Comparison of ENCODE assay signal across 19 mouse cellular contexts in genomic region chr6:65516759-65517158, GRCm38 (mm10). TPM values are rescaled to one million over a fixed set of nuclear protein-coding genes. Genes with fewer than 3 reads are reported as not detected.
DNase-seq lines count a peak whose midpoint lies in the region; ATAC-seq and TF ChIP-seq lines count a peak whose summit lies in the region.
"Had no signal": no experiment of that assay in that cellular context is flagged by ENCODE, and none has a peak within 500 bp of the region (broad histone marks: within the 10 kb centered on the region; RNA-seq: fewer than 3 reads in every experiment).

No protein-coding gene starts in this region.

- TF ChIP-seq CTCF in kidney, postnatal 0 days (IDR thresholded peaks at IDR 0.05; ENCODE audit: low read depth) = no peak
- no peak for TF ChIP-seq CTCF in spleen, adult 2 months (IDR thresholded peaks at IDR 0.05; ENCODE audit: extremely low read depth, insufficient read depth, insufficient read length, insufficient replicate concordance)

- no peaks in the 10 kb centered on the region for H3K27me3 ChIP-seq in kidney, postnatal 0 days (ENCODE audit: insufficient read depth, low read length)
- H3K27me3 ChIP-seq in spleen, adult 2 months (ENCODE audit: control insufficient read depth, insufficient read depth, low read length) = no peaks in the 10 kb centered on the region
- H3K27me3 ChIP-seq: embryonic facial prominence, embryonic 13.5 days; midbrain, embryonic 12.5 days had no signal

- no peak overlapping the region for H3K4me2 ChIP-seq in kidney, postnatal 0 days (ENCODE audit: low read length)
- H3K4me2 ChIP-seq: embryonic facial prominence, embryonic 13.5 days; liver, embryonic 11.5 days; midbrain, embryonic 12.5 days had no signal

- 36% methylated on average over 8 of the region's 8 CpGs for WGBS in kidney, postnatal 0 days
- 82% methylated on average over 8 of the region's 8 CpGs for WGBS in spleen, adult 2 months

- no peak overlapping the region for H3K4me3 ChIP-seq in kidney, postnatal 0 days (replicated peaks; ENCODE audit: low read depth, low read length)
- no peak overlapping the region for H3K4me3 ChIP-seq in spleen, adult 2 months (ENCODE audit: extremely low read depth, insufficient read depth, insufficient read length)
- H3K4me3 ChIP-seq: embryonic facial prominence, embryonic 13.5 days; gastrocnemius, adult 2 months; hindbrain, embryonic 10.5 days; midbrain, embryonic 12.5 days had no signal

- no peak overlapping the region for H3K27ac ChIP-seq in kidney, postnatal 0 days
- H3K27ac ChIP-seq in spleen, adult 2 months (ENCODE audit: insufficient read depth, low read length) = peak overlapping the region; percentile 16; the same call in 1 of the 2 replicates
- H3K27ac ChIP-seq: embryonic facial prominence, embryonic 13.5 days; gastrocnemius, adult 2 months; hindbrain, embryonic 10.5 days; macrophage; midbrain, embryonic 12.5 days had no signal

- peak; percentile 42 for DNase-seq in kidney, postnatal 0 days (ENCODE audit: low spot score)
- no peak for DNase-seq in kidney, postnatal 36 days
- no peak for DNase-seq in spleen, adult 2 months (ENCODE audit: low read depth in 1 of 2, low spot score in 2 of 2)
- DNase-seq in spleen, adult 12 weeks (ENCODE audit: low spot score) = no peak
- DNase-seq in ovary, adult 18-20 months (ENCODE audit: low spot score) = peak; percentile 31
- no peak for DNase-seq in layer of hippocampus, adult 9-10 months (ENCODE audit: low spot score)
- DNase-seq in urinary bladder, adult 18-20 months (ENCODE audit: low spot score in 2 of 2) = no peak
- DNase-seq: B cell, adult 2 months; cerebellum, adult 8-10 months; gastrocnemius, adult 2 months; right cerebral cortex, postnatal 14 days; thymus, postnatal 4 days had no signal

- H3K4me1 ChIP-seq in kidney, postnatal 0 days (replicated peaks; ENCODE audit: insufficient read depth, low read length) = no peaks in the 10 kb centered on the region
- no peaks in the 10 kb centered on the region for H3K4me1 ChIP-seq in spleen, adult 2 months (ENCODE audit: control insufficient read depth, insufficient read depth, insufficient read length)
- H3K4me1 ChIP-seq: embryonic facial prominence, embryonic 13.5 days; hindbrain, embryonic 10.5 days; midbrain, embryonic 12.5 days had no signal

- no peak for TF ChIP-seq POLR2A in spleen, adult 2 months (IDR thresholded peaks at IDR 0.05; ENCODE audit: low read depth, low read length)

- no peaks in the 10 kb centered on the region for H3K9me3 ChIP-seq in kidney, postnatal 0 days (replicated peaks; ENCODE audit: low read length)
- H3K9me3 ChIP-seq: embryonic facial prominence, embryonic 13.5 days; G1E; hindbrain, embryonic 10.5 days; midbrain, embryonic 12.5 days had no signal

- 0 out of 2 replicates have a peak, but pooled peaks have one; percentile 49 for ATAC-seq in kidney, postnatal 0 days (replicated peaks; ENCODE audit: low FRiP score, low read depth)
- ATAC-seq: forebrain, embryonic 16.5 days had no signal

- H3K9ac ChIP-seq in kidney, postnatal 0 days (ENCODE audit: low read depth, low read length) = no peak overlapping the region
- H3K9ac ChIP-seq: embryonic facial prominence, embryonic 13.5 days; midbrain, embryonic 12.5 days had no signal

- no peaks in the 10 kb centered on the region for H3K36me3 ChIP-seq in kidney, postnatal 0 days (ENCODE audit: insufficient read depth, low read length)
- H3K36me3 ChIP-seq in spleen, adult 2 months (ENCODE audit: control insufficient read depth, insufficient read depth, low read length) = no peaks in the 10 kb centered on the region
- H3K36me3 ChIP-seq: embryonic facial prominence, embryonic 13.5 days; G1E; hindbrain, embryonic 10.5 days; midbrain, embryonic 12.5 days had no signal

RNA-seq across cellular contexts. Expression of gene Tnip3, which starts 8.4 kb away (rescaled TPM):
- polyA plus RNA-seq in kidney, postnatal 0 days (2015; fragmentation: Nextera tagmentation; extraction: Ambion mirVana) = 0.09 and 0.16 TPM in 2 replicates
- 0.11 and 0.19 TPM in 2 replicates for polyA plus RNA-seq in spleen, adult 2 months (2012; rRNA removed)
- polyA plus RNA-seq: embryonic facial prominence, embryonic 13.5 days; forebrain, embryonic 16.5 days; G1E; hindbrain, embryonic 10.5 days; midbrain, embryonic 12.5 days had no signal

Comparison
In these comparisons a context has a peak if more than half of its experiments do, and no peak if none do; other contexts are left out.
1. DNase-seq: peak in kidney, postnatal 0 days (single experiment) and ovary, adult 18-20 months (single experiment); none in kidney, postnatal 36 days (0 of 2), spleen, adult 2 months (0 of 2), spleen, adult 12 weeks (single experiment), layer of hippocampus, adult 9-10 months (single experiment) and urinary bladder, adult 18-20 months (0 of 2).